Mouse (Mus musculus): ENCODE measurements around the gene Olfr1054. TPM values are rescaled to one million over a fixed set of nuclear protein-coding genes. Genes with fewer than 3 reads are reported as not detected.
"Not testable (repeated sequence)": the region's sequence is repeated elsewhere in the genome, so short reads cannot be mapped to it uniquely, and the experiment has no call there.

Gene Olfr1054
- not detected in 2 replicates for polyA plus RNA-seq (2016; fragmentation: Nextera tagmentation; extraction: Ambion mirVana)

DNA sequence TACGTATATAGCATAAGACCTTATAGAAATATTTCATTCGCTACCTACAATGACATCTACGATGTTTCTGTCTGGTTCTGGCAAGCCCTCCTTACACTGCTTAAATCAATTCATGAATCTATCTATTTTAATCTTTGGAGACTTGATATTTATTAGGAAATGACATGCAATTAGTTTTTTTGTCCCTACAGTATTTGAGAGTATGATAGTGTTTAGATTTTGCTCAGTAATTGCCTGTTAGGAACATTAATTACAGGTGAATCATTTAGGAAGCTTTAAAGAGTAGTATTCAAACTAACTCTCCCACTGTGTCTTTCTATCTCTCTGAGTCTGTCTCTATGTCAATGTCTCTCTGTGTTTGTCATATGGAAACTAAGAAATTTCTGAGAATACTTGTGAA lies at the start of gene Olfr1054:
Olfr1054 (minus strand) TSS at position 101 of the 400 bp plus-strand sequence.
- no peaks in the 10 kb centered on the region for H3K36me3 ChIP-seq (replicated peaks)
- H3K4me3 ChIP-seq: no peak within 1 kb of the TSS
- H3K27me3 ChIP-seq (replicated peaks; ENCODE audit: low read depth, poor library complexity, severe bottlenecking): no peaks in the 10 kb centered on the region
- no peak for DNase-seq (ENCODE audit: low spot score)
- no peak within 1 kb of the TSS for H3K27ac ChIP-seq (replicated peaks)
- H3K9me3 ChIP-seq: no peaks in the 10 kb centered on the region
- 95% methylated on average over 3 of the region's 3 CpGs for WGBS
- H3K4me1 ChIP-seq: no peaks in the 10 kb centered on the region

DNA sequence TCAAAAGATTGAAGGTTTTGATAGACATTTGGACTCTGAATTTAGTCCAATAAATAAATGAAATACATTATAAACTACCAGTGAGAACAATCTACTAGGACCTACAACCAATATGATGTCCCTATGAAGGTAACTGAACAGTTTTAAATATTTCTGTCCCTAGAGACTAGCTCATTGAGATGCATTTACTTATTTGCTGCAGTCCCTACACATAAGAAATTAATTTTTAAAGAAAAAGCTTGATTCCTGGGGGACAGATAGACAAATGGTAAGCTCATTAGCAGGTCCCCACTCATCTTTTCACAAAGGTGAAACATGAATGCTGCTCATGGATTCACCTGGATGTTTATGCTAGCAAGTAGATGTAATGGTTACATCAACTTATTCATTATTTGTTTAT lies 43.1 kb upstream of the Olfr1054 start, which contains the start of gene Olfr1057:
Olfr1057 (minus strand) TSS at position 101 of the 400 bp plus-strand sequence.
- Histone ChIP-seq H3K9me3 (no peaks in the 10 kb centered on the region), H3K4me3 (no peak within 1 kb of the TSS), H3K36me3 (replicated peaks) (no peaks in the 10 kb centered on the region), H3K27me3 (replicated peaks; ENCODE audit: low read depth, poor library complexity, severe bottlenecking) (no peaks in the 10 kb centered on the region), H3K4me1 (no peaks in the 10 kb centered on the region), H3K27ac (replicated peaks) (no peak within 1 kb of the TSS)
- DNase-seq (ENCODE audit: low spot score): no peak

DNA sequence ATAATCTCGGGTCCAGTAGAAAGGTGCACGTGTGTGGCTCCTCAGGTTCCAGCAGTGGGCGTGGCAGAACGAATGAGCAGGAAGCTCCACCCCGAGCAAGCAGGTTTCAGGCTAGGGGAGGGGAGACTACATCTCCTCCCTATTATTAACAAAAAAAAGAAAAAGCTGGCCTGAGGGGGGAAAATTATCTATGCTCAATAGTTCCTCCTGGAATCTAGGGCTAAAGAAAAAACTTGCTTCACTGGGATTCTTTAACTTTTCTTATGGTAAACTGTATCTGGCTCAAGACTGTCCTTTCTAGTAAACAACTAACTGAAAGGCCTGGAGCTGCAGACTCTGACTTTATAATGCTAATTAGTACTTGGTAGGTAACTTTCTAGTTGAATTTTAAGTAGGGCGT lies 31.1 kb upstream of the Olfr1054 start:
- not testable (repeated sequence) for H3K27me3 ChIP-seq (replicated peaks; ENCODE audit: low read depth, poor library complexity, severe bottlenecking); H3K9me3 ChIP-seq; DNase-seq (ENCODE audit: low spot score); H3K4me1 ChIP-seq; H3K4me3 ChIP-seq; H3K36me3 ChIP-seq (replicated peaks); H3K27ac ChIP-seq (replicated peaks)
- WGBS: 56% methylated on average over 3 of the region's 6 CpGs

DNA sequence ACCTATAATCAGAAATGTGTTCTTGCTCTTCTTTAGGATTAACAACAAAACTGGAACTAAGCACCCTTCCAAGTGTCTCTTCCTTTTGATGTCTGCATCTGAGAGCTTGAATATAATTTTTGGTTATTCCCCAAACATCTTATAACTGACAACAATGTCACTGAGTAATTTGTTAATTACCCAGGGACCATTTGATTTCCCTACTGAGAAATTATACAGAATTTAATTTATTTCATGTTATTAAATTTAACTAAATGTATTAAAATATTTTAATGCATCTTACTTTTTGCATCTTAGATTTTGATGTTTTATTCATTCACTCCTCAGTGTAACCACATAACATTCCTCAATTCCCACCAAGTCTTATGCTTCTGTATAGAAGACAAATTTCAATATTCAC lies 27.1 kb upstream of the Olfr1054 start, which contains the start of gene Olfr1056:
Olfr1056 (minus strand) TSS at position 101 of the 400 bp plus-strand sequence.
- H3K4me3 ChIP-seq: no peak within 1 kb of the TSS
- DNase-seq (ENCODE audit: low spot score): no peak
- no peaks in the 10 kb centered on the region for H3K9me3 ChIP-seq
- H3K36me3 ChIP-seq (replicated peaks): no peaks in the 10 kb centered on the region
- H3K4me1 ChIP-seq: no peaks in the 10 kb centered on the region
- H3K27me3 ChIP-seq (replicated peaks; ENCODE audit: low read depth, poor library complexity, severe bottlenecking): no peaks in the 10 kb centered on the region
- H3K27ac ChIP-seq (replicated peaks): no peak within 1 kb of the TSS

DNA sequence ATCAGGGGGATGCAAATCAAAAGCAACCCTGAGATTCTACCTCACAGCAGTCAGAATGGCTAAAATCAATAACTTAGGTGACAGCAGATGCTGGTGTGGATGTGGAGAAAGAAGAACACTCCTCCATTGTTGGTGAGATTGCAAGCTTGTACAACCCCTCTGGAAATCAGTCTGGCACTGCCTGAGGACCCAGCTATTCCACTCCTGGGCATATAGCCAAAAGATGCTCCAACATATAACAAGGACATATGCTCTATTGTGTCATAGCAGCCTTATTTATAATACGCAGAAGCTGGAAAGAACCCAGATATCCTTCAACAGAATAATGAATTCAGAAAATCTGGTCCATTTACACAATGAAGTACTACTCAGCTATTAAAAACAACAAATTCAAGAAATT lies 16.5 kb upstream of the Olfr1054 start:
- H3K4me3 ChIP-seq; H3K27ac ChIP-seq (replicated peaks); H3K4me1 ChIP-seq; DNase-seq (ENCODE audit: low spot score); H3K36me3 ChIP-seq (replicated peaks); H3K27me3 ChIP-seq (replicated peaks; ENCODE audit: low read depth, poor library complexity, severe bottlenecking); H3K9me3 ChIP-seq: not testable (repeated sequence)
- WGBS: 96% methylated on average over 1 of the region's 1 CpGs

DNA sequence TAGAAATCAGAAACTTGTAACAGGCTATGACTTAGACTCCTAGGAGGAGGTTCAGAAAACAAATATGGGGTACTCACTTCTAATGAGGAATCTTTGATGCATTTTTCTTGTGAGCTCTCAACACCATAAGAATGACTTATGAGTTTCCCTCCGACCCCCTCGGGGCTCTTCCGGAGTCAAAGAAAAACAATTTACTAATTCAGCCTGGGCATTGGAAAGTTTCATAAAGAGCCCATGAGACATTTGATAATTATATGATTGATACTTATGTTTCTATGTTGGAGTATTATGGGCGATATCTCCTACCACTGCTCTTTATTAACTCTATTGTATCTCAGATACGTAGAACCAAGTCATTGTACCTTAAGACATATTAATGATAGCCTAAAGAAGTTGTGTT lies 15.0 kb upstream of the Olfr1054 start, which contains the start of gene Olfr1055:
Olfr1055 (minus strand) TSS at position 101 of the 400 bp plus-strand sequence.
- WGBS: 91% methylated on average over 5 of the region's 5 CpGs

DNA sequence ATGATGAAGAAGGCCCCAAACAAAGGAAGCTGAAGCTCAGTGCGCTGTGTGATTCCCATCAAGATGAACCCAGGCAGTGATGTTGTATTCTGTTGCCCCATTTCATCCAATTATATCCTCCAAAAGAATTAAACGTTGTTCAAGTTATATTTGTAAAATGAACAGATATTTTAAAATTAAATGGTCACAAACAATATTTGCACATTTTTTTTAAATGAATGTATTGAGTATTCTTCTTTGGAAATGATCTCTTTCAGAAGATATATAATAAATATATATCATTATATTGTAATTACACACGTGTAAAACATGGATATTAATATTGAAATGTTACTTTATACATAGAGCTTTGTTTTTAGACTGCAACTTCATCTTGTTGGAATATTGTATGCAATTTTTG lies 20.0 kb downstream of the Olfr1054 start, which contains the start of gene Olfr1053:
Olfr1053 (minus strand) TSS at position 101 of the 400 bp plus-strand sequence.
- H3K27me3 ChIP-seq (replicated peaks; ENCODE audit: low read depth, poor library complexity, severe bottlenecking): no peaks in the 10 kb centered on the region
- no peaks in the 10 kb centered on the region for H3K4me1 ChIP-seq
- no peaks in the 10 kb centered on the region for H3K9me3 ChIP-seq
- no peaks in the 10 kb centered on the region for H3K36me3 ChIP-seq (replicated peaks)
- DNase-seq (ENCODE audit: low spot score): no peak
- no peak within 1 kb of the TSS for H3K4me3 ChIP-seq
- H3K27ac ChIP-seq (replicated peaks): no peak within 1 kb of the TSS
- WGBS: 70% methylated on average over 3 of the region's 3 CpGs

More for the DNA sequence above, 15.0 kb upstream of the Olfr1054 start, which contains the start of gene Olfr1055:
- H3K4me1 ChIP-seq: no peaks in the 10 kb centered on the region
- H3K4me3 ChIP-seq: no peak within 1 kb of the TSS
- no peaks in the 10 kb centered on the region for H3K27me3 ChIP-seq (replicated peaks; ENCODE audit: low read depth, poor library complexity, severe bottlenecking)
- no peak within 1 kb of the TSS for H3K27ac ChIP-seq (replicated peaks)
- DNase-seq (ENCODE audit: low spot score): no peak
- H3K9me3 ChIP-seq: no peaks in the 10 kb centered on the region
- no peaks in the 10 kb centered on the region for H3K36me3 ChIP-seq (replicated peaks)

DNA sequence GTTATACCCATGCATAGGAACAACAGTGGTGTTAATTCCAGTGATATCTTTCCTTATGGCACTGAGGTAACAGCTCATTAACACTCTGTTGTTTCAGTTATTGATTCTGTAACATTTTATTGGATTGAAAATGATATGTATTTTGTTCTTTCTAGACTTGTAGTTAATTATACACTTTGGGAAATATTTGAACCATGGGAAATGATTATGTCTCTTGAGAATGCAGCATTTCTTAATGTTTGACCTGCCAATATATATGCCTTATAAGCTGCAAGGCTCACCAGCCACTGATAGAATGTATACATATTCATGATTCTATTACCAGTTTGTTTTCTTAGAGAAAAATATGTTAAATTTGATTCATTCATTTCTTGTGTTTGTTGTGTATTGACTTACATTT lies 43.1 kb downstream of the Olfr1054 start, which contains the start of gene Olfr1052:
Olfr1052 (plus strand) TSS at position 301 of the 400 bp plus-strand sequence.
- no peaks in the 10 kb centered on the region for H3K4me1 ChIP-seq
- no peaks in the 10 kb centered on the region for H3K36me3 ChIP-seq (replicated peaks)
- no peak within 1 kb of the TSS for H3K27ac ChIP-seq (replicated peaks)
- no peak within 1 kb of the TSS for H3K4me3 ChIP-seq
- H3K9me3 ChIP-seq: no peaks in the 10 kb centered on the region
- DNase-seq (ENCODE audit: low spot score): no peak
- no peaks in the 10 kb centered on the region for H3K27me3 ChIP-seq (replicated peaks; ENCODE audit: low read depth, poor library complexity, severe bottlenecking)

Other genes starting within 250 kb of the Olfr1054 start
- gene Olfr1037, start 248.0 kb downstream of the Olfr1054 start, polyA plus RNA-seq (2016; fragmentation: Nextera tagmentation; extraction: Ambion mirVana): not detected in 2 replicates
- not detected in 2 replicates for gene Olfr1039, start 199.5 kb downstream of the Olfr1054 start, polyA plus RNA-seq (2016; fragmentation: Nextera tagmentation; extraction: Ambion mirVana)
- gene Olfr1040, start 188.7 kb downstream of the Olfr1054 start, polyA plus RNA-seq (2016; fragmentation: Nextera tagmentation; extraction: Ambion mirVana): not detected in 2 replicates
- gene Olfr1042, start 173.6 kb downstream of the Olfr1054 start, polyA plus RNA-seq (2016; fragmentation: Nextera tagmentation; extraction: Ambion mirVana): not detected in 2 replicates
- not detected in 2 replicates for gene Olfr1043, start 167.9 kb downstream of the Olfr1054 start, polyA plus RNA-seq (2016; fragmentation: Nextera tagmentation; extraction: Ambion mirVana)
- not detected in 2 replicates for gene Olfr1044, start 157.6 kb downstream of the Olfr1054 start, polyA plus RNA-seq (2016; fragmentation: Nextera tagmentation; extraction: Ambion mirVana)
- not detected in 2 replicates for gene Olfr52, start 149.8 kb downstream of the Olfr1054 start, polyA plus RNA-seq (2016; fragmentation: Nextera tagmentation; extraction: Ambion mirVana)
- not detected in 2 replicates for gene Olfr1045, start 132.4 kb downstream of the Olfr1054 start, polyA plus RNA-seq (2016; fragmentation: Nextera tagmentation; extraction: Ambion mirVana)
- gene Olfr1046, start 116.1 kb downstream of the Olfr1054 start, polyA plus RNA-seq (2016; fragmentation: Nextera tagmentation; extraction: Ambion mirVana): not detected in 2 replicates
- gene Olfr1047, start 104.0 kb downstream of the Olfr1054 start, polyA plus RNA-seq (2016; fragmentation: Nextera tagmentation; extraction: Ambion mirVana): not detected in 2 replicates
- gene Olfr1048, start 95.1 kb downstream of the Olfr1054 start, polyA plus RNA-seq (2016; fragmentation: Nextera tagmentation; extraction: Ambion mirVana): not detected in 2 replicates
- not detected in 2 replicates for gene Olfr1049, start 77.1 kb downstream of the Olfr1054 start, polyA plus RNA-seq (2016; fragmentation: Nextera tagmentation; extraction: Ambion mirVana)
- gene Olfr1051, start 56.3 kb downstream of the Olfr1054 start, polyA plus RNA-seq (2016; fragmentation: Nextera tagmentation; extraction: Ambion mirVana): not detected in 2 replicates
- not detected in 2 replicates for gene Olfr1052, start 43.0 kb downstream of the Olfr1054 start, polyA plus RNA-seq (2016; fragmentation: Nextera tagmentation; extraction: Ambion mirVana)
- not detected in 2 replicates for gene Olfr1053, start 20.1 kb downstream of the Olfr1054 start, polyA plus RNA-seq (2016; fragmentation: Nextera tagmentation; extraction: Ambion mirVana)
- gene Olfr1055, start 14.9 kb upstream of the Olfr1054 start, polyA plus RNA-seq (2016; fragmentation: Nextera tagmentation; extraction: Ambion mirVana): not detected in 2 replicates
- gene Olfr1056, start 27.0 kb upstream of the Olfr1054 start, polyA plus RNA-seq (2016; fragmentation: Nextera tagmentation; extraction: Ambion mirVana): not detected in 2 replicates
- gene Olfr1057, start 43.0 kb upstream of the Olfr1054 start, polyA plus RNA-seq (2016; fragmentation: Nextera tagmentation; extraction: Ambion mirVana): not detected in 2 replicates
- not detected in 2 replicates for gene Olfr1058, start 53.1 kb upstream of the Olfr1054 start, polyA plus RNA-seq (2016; fragmentation: Nextera tagmentation; extraction: Ambion mirVana)
- gene Olfr1061, start 78.6 kb upstream of the Olfr1054 start, polyA plus RNA-seq (2016; fragmentation: Nextera tagmentation; extraction: Ambion mirVana): not detected in 2 replicates
- not detected in 2 replicates for gene Olfr1062, start 91.3 kb upstream of the Olfr1054 start, polyA plus RNA-seq (2016; fragmentation: Nextera tagmentation; extraction: Ambion mirVana)
- not detected in 2 replicates for gene Olfr1065, start 115.2 kb upstream of the Olfr1054 start, polyA plus RNA-seq (2016; fragmentation: Nextera tagmentation; extraction: Ambion mirVana)
- gene Olfr1066, start 120.8 kb upstream of the Olfr1054 start, polyA plus RNA-seq (2016; fragmentation: Nextera tagmentation; extraction: Ambion mirVana): not detected in 2 replicates
- gene Olfr228, start 152.0 kb upstream of the Olfr1054 start, polyA plus RNA-seq (2016; fragmentation: Nextera tagmentation; extraction: Ambion mirVana): not detected in 2 replicates
- gene Olfr1076, start 173.0 kb upstream of the Olfr1054 start, polyA plus RNA-seq (2016; fragmentation: Nextera tagmentation; extraction: Ambion mirVana): not detected in 2 replicates
- not detected in 2 replicates for gene Olfr1079, start 207.0 kb upstream of the Olfr1054 start, polyA plus RNA-seq (2016; fragmentation: Nextera tagmentation; extraction: Ambion mirVana)
- gene Olfr1080, start 222.8 kb upstream of the Olfr1054 start, polyA plus RNA-seq (2016; fragmentation: Nextera tagmentation; extraction: Ambion mirVana): not detected in 2 replicates